Mouse (Mus musculus) colon, adult 2 months (tissue): Measurements from ENCODE around the gene Casp12. TPM values are rescaled to one million over a fixed set of nuclear protein-coding genes. Genes with fewer than 3 reads are reported as not detected.

Experiments
- polyA plus RNA-seq: library from polyadenylated mRNA; depleted of rRNA; stranded (reverse); fragments of >200 nt; gene quantifications from 2 replicates; pipeline ENCODE4 v1.2.3, GENCODE M21; 2012; rRNA removed

The Casp12 gene
- polyA plus RNA-seq = 0.77 and 0.89 TPM in 2 replicates

GRCm38 (mm10) chr9:5345291-5345898, at the start of gene Casp12:
TSS of gene Casp12 (plus strand) at chr9:5345430.

GRCm38 (mm10) chr9:5298329-5299131, 46.7 kb upstream of the Casp12 start, which contains the start of gene Casp1:
TSS of gene Casp1 (plus strand) at chr9:5298517.

GRCm38 (mm10) chr9:5308561-5308960, 36.7 kb upstream of the Casp12 start, which contains the start of gene Casp4:
TSS of gene Casp4 (plus strand) at chr9:5308828.

Other genes with a start within 250 kb of the Casp12 start
- gene Casp1, start 46.9 kb upstream of the Casp12 start, polyA plus RNA-seq = 2.7 and 4.5 TPM in 2 replicates
- gene Casp4, start 36.6 kb upstream of the Casp12 start, polyA plus RNA-seq = 6.6 and 8.1 TPM in 2 replicates